Mouse (Mus musculus) ES-E14 (cell line): ENCODE measurements at regions not wholly inside any gene's neighbourhood (a gene's known extent, or its start where the extent isn't known, plus 50 kb on each side); places are given as distances from the start of the nearest gene placed in this dataset.
"Not testable (repeated sequence)": the region's sequence is repeated elsewhere in the genome, so short reads cannot be mapped to it uniquely, and the experiment has no call there.

ENCODE experiments used
- DNase-seq: peaks from one replicate; pipeline ENCODE4 v3.0.0-alpha.2; 2013; ENCODE audit warnings: low read depth, low spot score
- H3K27ac ChIP-seq: 2 replicates; pipeline ENCODE4 v1.5.1; 2012; ENCODE audit warnings: low read depth, mild to moderate bottlenecking, low read length, moderate library complexity, mixed read lengths; ENCODE audit not compliant: poor library complexity, insufficient read depth, severe bottlenecking
- H3K36me3 ChIP-seq: 2 replicates; pipeline ENCODE4 v1.6.1; 2012; ENCODE audit warnings: mild to moderate bottlenecking, low read length, moderate library complexity, mixed read lengths; ENCODE audit not compliant: control insufficient read depth, poor library complexity, insufficient read depth, severe bottlenecking
- H3K4me1 ChIP-seq, 2 experiments: fragments of 150-350 bp in 1 of 2; sonication (generic) in 1 of 2; 2 replicates each; pipeline ENCODE4 v1.6.1; 2012; ENCODE audit warnings: low read length in 2 of 2, mild to moderate bottlenecking in 1 of 2, mixed read lengths in 1 of 2; ENCODE audit not compliant: control insufficient read depth in 2 of 2, insufficient read depth in 2 of 2, poor library complexity in 1 of 2
- H3K4me3 ChIP-seq, 2 experiments: fragments of 150-350 bp in 1 of 2; sonication (generic) in 1 of 2; 2 replicates each; pipeline ENCODE4 v1.5.1; 2012; ENCODE audit warnings: low read length in 2 of 2, low read depth in 1 of 2, mild to moderate bottlenecking in 1 of 2, mixed read lengths in 1 of 2; ENCODE audit not compliant: insufficient read depth in 1 of 2, poor library complexity in 1 of 2, severe bottlenecking in 1 of 2
- H3K9ac ChIP-seq: 2 replicates; pipeline ENCODE4 v1.6.1; 2012; ENCODE audit warnings: low read depth, mild to moderate bottlenecking, low read length, mixed read lengths; ENCODE audit not compliant: poor library complexity, insufficient read depth, severe bottlenecking
- H3K9me3 ChIP-seq: fragments of 150-350 bp; sonication (generic); 2 replicates; pipeline ENCODE4 v1.6.1; 2012; ENCODE audit warnings: low read depth, mild to moderate bottlenecking, low read length; ENCODE audit not compliant: control insufficient read depth, insufficient read depth
- CHD2 ChIP-seq: IDR thresholded peaks from 2 replicates; pipeline ENCODE4 v1.6.1; 2014; ENCODE audit warnings: mild to moderate bottlenecking, low read depth, low read length, inconsistent platforms
- HCFC1 ChIP-seq: IDR thresholded peaks from 2 replicates; pipeline ENCODE4 v1.6.1; 2012; ENCODE audit warnings: low read length, inconsistent platforms, borderline replicate concordance; ENCODE audit not compliant: insufficient read depth
- MAFK ChIP-seq: IDR thresholded peaks from 2 replicates; pipeline ENCODE4 v1.6.1; 2014; ENCODE audit warnings: mild to moderate bottlenecking, low read depth, low read length, inconsistent platforms; ENCODE audit not compliant: insufficient read depth
- ZC3H11A ChIP-seq: IDR thresholded peaks from 2 replicates; pipeline ENCODE4 v1.6.1; 2012; ENCODE audit warnings: low read depth, mild to moderate bottlenecking, inconsistent platforms, low read length, borderline replicate concordance
- ZNF384 ChIP-seq: IDR thresholded peaks from 2 replicates; pipeline ENCODE4 v1.6.1; 2012; ENCODE audit warnings: low read depth, low read length, inconsistent platforms
- in situ Hi-C, 2 experiments: fragments of 600-800 bp; cut with MboI; formaldehyde crosslinking; loops; one replicate each; pipeline ENCODE4 v1.15.1; 2025; ENCODE audit warnings: low sequenced_read_pairs in 2 of 2, inconsistent platforms in 1 of 2; ENCODE audit not compliant: unreplicated experiment in 2 of 2

DNA sequence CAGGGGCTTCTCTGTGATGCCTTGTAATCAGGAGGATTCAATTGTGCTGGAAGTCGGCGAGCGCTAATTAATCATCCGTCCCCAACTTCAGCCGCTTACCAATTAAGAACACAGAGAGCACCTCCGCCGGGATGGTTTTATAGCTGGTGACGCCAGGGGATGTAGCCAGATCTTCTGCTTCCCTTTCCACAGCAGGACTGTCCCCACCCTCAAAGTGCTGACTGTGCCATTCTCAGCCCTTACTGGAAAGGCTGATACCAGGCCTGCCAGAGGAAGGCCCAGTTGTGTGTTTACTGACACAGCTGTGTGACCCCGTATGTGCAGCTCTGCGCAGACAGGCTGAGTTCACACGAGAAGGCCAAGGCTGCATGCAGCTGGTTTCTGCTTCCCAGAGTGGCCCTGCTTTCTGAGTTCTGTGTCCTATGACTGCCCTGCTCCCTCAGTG, 59.9 kb upstream of the Bend4 start:
- TF ChIP-seq HCFC1 (no peak), CHD2 (no peak), ZC3H11A (no peak), MAFK (no peak), ZNF384 (no peak)
- in situ Hi-C loops, result no loop called here
- Histone ChIP-seq H3K4me3 (no peak overlapping the region), H3K9ac (no peak overlapping the region), H3K4me1 (no peaks in the 10 kb centered on the region; a peak in 1 of 4 replicates), H3K36me3 (no peaks in the 10 kb centered on the region), H3K9me3 (no peaks in the 10 kb centered on the region), H3K27ac (no peak overlapping the region)
- DNase-seq, result no peak

DNA sequence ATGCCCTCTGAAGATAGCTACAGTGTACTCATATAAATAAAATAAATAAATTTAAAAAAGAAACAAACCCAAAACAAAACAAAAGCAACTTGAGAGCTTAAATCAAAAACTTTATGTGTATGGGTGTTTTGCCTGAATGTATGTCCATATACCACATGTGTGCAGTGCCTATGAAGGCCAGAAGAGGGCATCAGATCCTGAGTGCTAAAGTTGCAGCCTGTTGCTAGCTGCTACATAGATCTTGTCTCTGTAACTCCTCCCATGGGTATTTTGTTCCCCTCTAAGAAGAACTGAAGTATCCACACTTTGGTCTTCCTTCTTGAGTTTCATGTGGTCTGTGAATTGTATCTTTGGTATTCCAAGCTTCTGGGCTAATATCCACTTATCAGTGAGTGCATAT, 62.6 kb upstream of the Bend4 start:
- H3K9me3 ChIP-seq, H3K9ac ChIP-seq, H3K27ac ChIP-seq, H3K4me3 ChIP-seq, in situ Hi-C loops, H3K36me3 ChIP-seq, H3K4me1 ChIP-seq: not testable (repeated sequence)
- peak; percentile 22 for DNase-seq

DNA sequence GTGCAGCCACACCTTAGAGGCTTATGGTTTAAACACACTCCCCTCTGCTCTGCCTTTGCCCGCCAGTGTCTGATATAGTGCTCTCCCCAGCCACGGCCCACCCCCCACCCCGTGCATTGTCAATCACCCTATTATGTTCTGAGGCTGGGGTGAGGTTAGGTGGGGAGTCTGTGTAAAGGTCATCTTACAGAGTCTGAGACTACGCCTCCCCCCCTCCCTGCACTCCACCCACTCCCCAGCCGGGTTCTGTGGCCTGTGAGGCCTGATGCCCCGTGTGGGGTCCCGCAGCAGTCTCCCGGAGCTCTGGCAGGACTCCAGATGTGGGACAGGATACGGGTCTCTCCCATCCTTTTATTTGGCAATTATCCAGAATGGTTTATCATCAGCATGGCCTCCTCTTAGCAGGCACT, 64.8 kb upstream of the Bend4 start:
- no peak overlapping the region for H3K4me3 ChIP-seq
- H3K9me3 ChIP-seq, result no peaks in the 10 kb centered on the region
- no peak overlapping the region for H3K27ac ChIP-seq
- no peaks in the 10 kb centered on the region for H3K36me3 ChIP-seq
- in situ Hi-C loops, result no loop called here
- H3K9ac ChIP-seq, result no peak overlapping the region
- TF ChIP-seq CHD2 (no peak), ZNF384 (no peak), ZC3H11A (no peak)
- no peaks in the 10 kb centered on the region; a peak in 1 of 4 replicates for H3K4me1 ChIP-seq
- DNase-seq, result no peak

DNA sequence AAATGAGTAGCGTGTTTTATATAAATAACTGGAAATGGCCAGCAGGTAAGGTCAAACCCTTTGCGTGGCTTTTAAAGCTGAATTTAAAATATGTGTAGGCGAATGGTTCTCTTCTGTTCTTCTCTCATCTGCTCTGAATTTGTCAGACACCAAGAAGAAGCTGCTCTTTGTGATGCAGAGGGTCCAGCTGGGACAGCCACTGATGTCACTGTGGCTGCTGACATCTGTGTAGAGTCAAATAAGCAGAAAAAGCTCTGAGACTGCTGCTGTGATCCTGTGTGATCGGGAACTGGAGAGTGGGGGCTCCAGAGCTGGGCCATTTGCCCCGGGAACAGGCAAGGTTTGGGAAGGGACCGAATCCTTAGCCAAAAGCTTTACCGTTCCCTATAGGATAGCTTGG, 68.6 kb upstream of the Bend4 start:
- TF ChIP-seq MAFK (no peak), CHD2 (no peak), HCFC1 (no peak), ZNF384 (no peak), ZC3H11A (no peak)
- no peaks in the 10 kb centered on the region for H3K4me1 ChIP-seq
- no peak overlapping the region for H3K4me3 ChIP-seq
- no peaks in the 10 kb centered on the region for H3K9me3 ChIP-seq
- H3K9ac ChIP-seq, result no peak overlapping the region
- no peaks in the 10 kb centered on the region for H3K36me3 ChIP-seq
- DNase-seq, result no peak
- in situ Hi-C loops, result no loop called here
- H3K27ac ChIP-seq, result no peak overlapping the region

DNA sequence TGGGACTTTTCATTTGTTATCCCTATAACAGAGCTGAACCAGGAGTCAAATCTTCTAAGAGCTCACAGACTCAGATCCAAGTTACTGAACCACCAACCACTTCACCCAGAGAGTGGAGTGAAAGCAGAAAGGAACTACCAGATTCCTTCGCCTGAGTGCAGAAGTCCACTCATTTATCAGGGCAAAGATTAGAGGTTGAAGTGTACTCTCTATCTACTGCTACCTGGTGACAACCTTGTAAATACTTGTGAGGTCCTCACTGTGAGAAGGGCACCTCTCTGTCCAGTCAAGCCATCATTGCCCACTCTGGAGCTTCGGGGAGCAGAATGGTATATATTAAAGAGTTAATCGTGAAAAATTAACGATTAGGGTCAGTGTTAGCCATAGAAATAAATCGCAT, 87.4 kb upstream of the Shisa3 start:
- no peaks in the 10 kb centered on the region for H3K4me1 ChIP-seq
- no peak overlapping the region for H3K9ac ChIP-seq
- H3K4me3 ChIP-seq, result no peak overlapping the region
- no peak overlapping the region for H3K27ac ChIP-seq
- in situ Hi-C loops, result no loop called here
- no peak for DNase-seq
- H3K9me3 ChIP-seq, result no peaks in the 10 kb centered on the region
- no peaks in the 10 kb centered on the region for H3K36me3 ChIP-seq
- TF ChIP-seq CHD2, result no peak
- no peak for TF ChIP-seq MAFK
- TF ChIP-seq HCFC1, result no peak
- no peak for TF ChIP-seq ZC3H11A
- no peak for TF ChIP-seq ZNF384
